Mouse (Mus musculus) intestine, embryonic 16.5 days (tissue): ENCODE measurements around the gene Adap2. TPM values are rescaled to one million over a fixed set of nuclear protein-coding genes. Genes with fewer than 3 reads are reported as not detected.
"Not testable (repeated sequence)": the region's sequence is repeated elsewhere in the genome, so short reads cannot be mapped to it uniquely, and the experiment has no call there.

Experiments used
- ATAC-seq: fragments of 200-750 bp; cut with Nextera tagmentation; 2 replicates; pipeline ENCODE4 v1.8.0; 2017; ENCODE audit warnings: moderate TSS enrichment, moderate library complexity
- H3K27ac ChIP-seq: fragments of 300-500 bp; sonication (generic); 2 replicates; pipeline ENCODE4 v1.5.1; 2014; ENCODE audit warnings: mild to moderate bottlenecking, low read length
- H3K27me3 ChIP-seq: fragments of 300-500 bp; sonication (generic); replicated peaks from 2 replicates; pipeline ENCODE4 v1.6.1; 2014; ENCODE audit warnings: low read length, control low read depth, mixed read lengths; ENCODE audit not compliant: control insufficient read depth, insufficient read depth
- H3K36me3 ChIP-seq: fragments of 300-500 bp; sonication (generic); 2 replicates; pipeline ENCODE4 v1.6.1; 2014; ENCODE audit warnings: low read length, control low read depth; ENCODE audit not compliant: control insufficient read depth, insufficient read depth
- H3K4me1 ChIP-seq: fragments of 300-500 bp; sonication (generic); 2 replicates; pipeline ENCODE4 v1.6.1; 2014; ENCODE audit warnings: low read length, control low read depth, mixed read lengths; ENCODE audit not compliant: control insufficient read depth, insufficient read depth
- H3K4me2 ChIP-seq: fragments of 300-500 bp; sonication (generic); 2 replicates; pipeline ENCODE4 v1.6.1; 2014; ENCODE audit warnings: low read depth, low read length, control low read depth
- H3K4me3 ChIP-seq: fragments of 300-500 bp; sonication (generic); 2 replicates; pipeline ENCODE4 v1.5.1; 2014; ENCODE audit warnings: mild to moderate bottlenecking, low read length
- H3K9ac ChIP-seq: fragments of 300-500 bp; sonication (generic); 2 replicates; pipeline ENCODE4 v1.6.1; 2014; ENCODE audit warnings: low read depth, low read length
- H3K9me3 ChIP-seq: fragments of 300-500 bp; sonication (generic); 2 replicates; pipeline ENCODE4 v1.6.1; 2016; ENCODE audit warnings: low read length, control low read depth; ENCODE audit not compliant: control insufficient read depth
- WGBS: fragments of 180-500 bp; shearing (Covaris S2); extraction: QIAGEN DNeasy Blood & Tissue Kit; methylation state at CpG from one replicate; pipeline ENCODE4 v1.1.7; 2014; 5-methylcytosine and 5-hydroxymethylcytosine counted together
- polyA plus RNA-seq: library from polyadenylated mRNA; unstranded; fragments of >200 nt; fragmentation: Nextera tagmentation; extraction: Ambion mirVana; gene quantifications from 2 replicates; pipeline ENCODE4 v1.2.1, GENCODE M21; 2015

The Adap2 gene
- polyA plus RNA-seq, 1 experiment from 2014 or later, result 4.9 TPM

DNA sequence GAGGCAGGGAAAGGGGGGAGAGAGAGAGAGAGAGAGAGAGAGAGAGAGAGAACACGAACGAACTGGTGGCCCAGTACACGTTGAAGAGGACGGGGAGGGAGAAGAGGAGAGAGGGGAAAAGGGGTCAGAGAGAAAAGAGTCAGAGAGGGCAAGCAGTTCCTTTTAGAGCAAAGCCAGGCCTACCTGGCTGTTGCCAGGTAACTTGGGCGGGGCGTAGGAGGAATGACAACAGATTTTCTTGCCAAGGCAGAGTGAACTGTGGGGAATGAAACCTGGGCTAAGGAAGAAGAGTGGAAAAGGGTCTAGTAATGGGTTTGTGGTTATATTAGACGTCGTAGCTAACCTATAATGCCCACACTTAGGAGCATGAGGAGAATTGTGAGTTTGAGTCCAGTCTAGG is 11.0 kb upstream of the Adap2 start:
- H3K4me1 ChIP-seq, result peaks cover 23% of the 10 kb centered on the region
- H3K36me3 ChIP-seq, result no peaks in the 10 kb centered on the region
- no peak overlapping the region for H3K27ac ChIP-seq
- H3K9ac ChIP-seq, result peak overlapping the region; percentile 84; the same call in 1 of the 2 replicates
- ATAC-seq, result no peak
- peak overlapping the region; percentile 75 for H3K4me2 ChIP-seq
- H3K27me3 ChIP-seq, result no peaks in the 10 kb centered on the region
- no peak overlapping the region; the same call in 1 of the 2 replicates for H3K4me3 ChIP-seq
- no peaks in the 10 kb centered on the region for H3K9me3 ChIP-seq
- WGBS, result 38% methylated on average over 8 of the region's 8 CpGs

DNA sequence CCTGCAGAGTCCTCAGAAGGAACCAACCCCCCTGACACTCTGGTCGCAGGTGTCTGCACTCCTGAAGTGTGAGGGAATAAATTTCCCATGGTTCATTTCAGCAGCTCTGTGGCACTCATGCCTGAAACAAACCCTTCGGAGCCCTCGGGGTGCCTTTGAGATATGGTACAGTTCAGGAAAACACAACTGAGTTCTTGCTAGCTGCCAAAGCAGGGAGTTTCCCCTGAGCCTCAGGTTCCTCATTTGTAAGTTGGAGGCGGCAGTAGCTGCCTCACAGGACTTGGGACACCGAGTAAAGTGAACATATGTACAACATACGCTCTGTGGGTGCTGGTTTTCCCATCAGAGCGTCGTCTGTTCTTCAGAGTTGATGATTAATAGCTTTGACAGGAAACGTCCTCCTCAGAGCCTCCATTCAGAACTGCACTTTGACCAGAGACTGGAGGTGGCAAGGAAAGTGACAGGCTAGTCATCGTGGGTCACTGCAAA is 8.1 kb upstream of the Adap2 start:
- Histone ChIP-seq H3K4me3 (no peak overlapping the region), H3K27me3 (no peaks in the 10 kb centered on the region), H3K4me1 (peaks cover 18% of the 10 kb centered on the region), H3K9ac (peak overlapping the region; percentile 39; the same call in 1 of the 2 replicates), H3K36me3 (no peaks in the 10 kb centered on the region), H3K27ac (peak overlapping the region; percentile 93), H3K9me3 (no peaks in the 10 kb centered on the region), H3K4me2 (peak overlapping the region; percentile 32)
- ATAC-seq, result peak; percentile 71
- WGBS, result 37% methylated on average over 10 of the region's 10 CpGs

DNA sequence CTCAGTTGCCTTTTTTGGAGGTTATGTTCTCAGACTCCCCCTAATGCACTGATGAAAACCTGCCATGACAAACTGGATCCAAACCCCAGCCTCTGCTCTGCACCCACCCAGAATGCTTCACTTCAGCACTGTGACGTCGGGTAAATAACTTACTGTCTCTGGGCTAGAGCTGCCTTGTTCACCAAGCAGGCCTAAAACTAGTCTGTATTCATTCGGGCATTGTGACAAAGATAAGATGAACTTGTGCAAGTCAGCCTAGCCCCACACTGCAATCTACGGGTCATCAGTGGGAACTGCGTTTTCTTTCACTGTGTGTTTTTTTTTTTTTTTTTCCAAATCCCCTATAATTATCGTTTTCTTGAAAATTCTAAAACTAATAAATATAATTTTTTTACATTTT is 6.2 kb upstream of the Adap2 start:
- H3K4me1 ChIP-seq, result peaks cover 11% of the 10 kb centered on the region
- H3K9ac ChIP-seq, result no peak overlapping the region
- ATAC-seq, result no peak
- H3K36me3 ChIP-seq, result no peaks in the 10 kb centered on the region
- H3K4me2 ChIP-seq, result no peak overlapping the region
- no peaks in the 10 kb centered on the region for H3K27me3 ChIP-seq
- no peaks in the 10 kb centered on the region for H3K9me3 ChIP-seq
- no peak overlapping the region for H3K27ac ChIP-seq
- H3K4me3 ChIP-seq, result no peak overlapping the region
- WGBS, result 61% methylated on average over 6 of the region's 6 CpGs

DNA sequence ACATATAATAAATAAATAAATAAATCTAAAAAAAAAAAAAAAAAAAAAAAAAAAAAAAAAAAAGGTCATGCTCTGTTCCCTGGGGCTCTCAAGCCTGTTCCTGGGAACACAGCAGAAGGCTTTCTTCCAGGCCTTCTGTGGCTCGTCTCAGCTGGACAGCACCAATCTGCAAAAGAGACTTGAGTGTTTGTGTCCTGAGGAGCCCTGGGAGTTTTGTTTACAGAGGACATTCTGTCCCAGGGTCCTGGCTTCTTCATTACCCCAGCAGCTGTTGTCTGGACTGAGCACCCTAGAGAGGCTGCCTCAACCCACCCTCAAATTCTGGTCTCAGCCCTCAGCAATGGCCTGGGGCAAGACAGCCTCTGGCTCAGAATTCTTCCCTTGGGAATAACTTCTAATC is 5.6 kb upstream of the Adap2 start:
- Histone ChIP-seq H3K27ac (no peak overlapping the region), H3K36me3 (no peaks in the 10 kb centered on the region), H3K4me2 (no peak overlapping the region), H3K27me3 (no peaks in the 10 kb centered on the region), H3K9me3 (no peaks in the 10 kb centered on the region), H3K9ac (no peak overlapping the region), H3K4me3 (no peak overlapping the region), H3K4me1 (peaks cover 6% of the 10 kb centered on the region)
- 27% methylated on average over 1 of the region's 1 CpGs for WGBS
- peak; percentile 26; the same call in 1 of the 2 replicates for ATAC-seq

DNA sequence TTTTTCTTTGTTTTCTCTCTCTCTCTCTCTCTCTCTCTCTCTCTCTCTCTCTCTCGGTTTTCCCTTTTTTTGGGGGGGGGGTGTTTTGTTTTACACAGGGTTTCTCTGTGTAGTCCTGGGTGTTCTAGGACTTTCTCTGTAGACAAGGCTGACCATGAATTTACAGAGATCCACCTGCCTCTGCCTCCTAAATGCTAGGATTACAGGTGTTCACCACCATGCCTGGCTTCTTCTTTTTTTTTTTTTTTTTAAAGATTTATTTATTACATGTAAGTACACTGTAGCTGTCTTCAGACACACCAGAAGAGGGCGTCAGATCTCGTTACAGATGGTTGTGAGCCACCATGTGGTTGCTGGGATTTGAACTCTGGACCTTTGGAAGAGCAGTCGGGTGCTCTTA is 4.9 kb upstream of the Adap2 start:
- H3K9me3 ChIP-seq, H3K27me3 ChIP-seq, H3K4me1 ChIP-seq, H3K4me2 ChIP-seq, H3K27ac ChIP-seq, H3K9ac ChIP-seq, H3K4me3 ChIP-seq, H3K36me3 ChIP-seq, ATAC-seq: not testable (repeated sequence)
- 63% methylated on average over 1 of the region's 4 CpGs for WGBS

DNA sequence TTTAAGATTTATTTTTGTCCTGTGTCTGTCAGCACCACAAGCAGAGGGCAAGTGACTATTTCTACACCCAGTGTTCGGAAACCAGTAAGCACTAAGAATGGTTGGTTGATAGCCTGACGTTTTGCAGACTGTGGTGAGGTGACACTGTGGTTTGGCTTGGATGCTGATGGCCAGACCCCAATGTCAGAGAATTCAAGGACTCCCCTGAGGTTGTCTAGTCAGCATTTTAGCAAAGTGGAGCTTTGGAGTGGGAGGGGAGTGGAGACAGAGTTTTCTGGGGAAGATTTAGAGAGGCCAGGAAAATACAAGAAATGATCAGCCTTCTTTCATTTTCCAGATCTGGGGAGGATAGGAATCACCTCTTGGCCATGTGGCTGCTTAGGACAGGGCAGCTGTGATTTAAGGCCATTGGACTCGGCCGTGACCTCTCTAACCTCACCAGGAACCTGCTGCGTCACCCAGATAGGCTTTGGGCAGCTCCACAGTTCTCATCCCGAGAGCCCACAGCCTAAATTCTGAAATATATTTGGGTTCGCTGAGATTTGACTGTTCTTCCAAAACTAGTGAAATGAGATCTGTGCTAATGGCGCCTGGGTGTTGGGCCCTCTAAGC is 4.4 kb upstream of the Adap2 start:
- Histone ChIP-seq H3K27ac (no peak overlapping the region), H3K27me3 (peaks cover 5% of the 10 kb centered on the region), H3K36me3 (no peaks in the 10 kb centered on the region), H3K4me2 (no peak overlapping the region), H3K9ac (no peak overlapping the region), H3K4me3 (no peak overlapping the region), H3K9me3 (no peaks in the 10 kb centered on the region), H3K4me1 (peaks cover 12% of the 10 kb centered on the region)
- ATAC-seq, result no peak
- 80% methylated on average over 8 of the region's 8 CpGs for WGBS

DNA sequence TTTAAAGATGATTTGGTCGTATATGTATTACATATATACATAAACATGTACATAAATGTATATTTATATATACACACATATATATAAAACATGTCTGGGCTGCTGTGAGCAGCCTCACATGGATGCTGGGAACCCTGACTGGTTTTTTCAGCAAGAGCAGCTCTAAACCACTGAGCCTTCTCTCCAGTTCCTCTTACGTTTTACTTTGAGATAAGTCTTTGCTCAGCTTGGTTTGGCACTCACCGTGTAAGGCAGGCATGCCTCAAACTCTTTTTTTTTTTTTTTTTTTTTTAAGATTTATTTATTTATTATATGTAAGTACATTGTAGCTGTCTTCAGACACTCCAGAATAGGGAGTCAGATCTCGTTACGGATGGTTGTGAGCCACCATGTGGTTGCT is 3.3 kb upstream of the Adap2 start:
- H3K9me3 ChIP-seq, result no peaks in the 10 kb centered on the region
- peaks cover 9% of the 10 kb centered on the region for H3K4me1 ChIP-seq
- 65% methylated on average over 5 of the region's 5 CpGs for WGBS
- no peak overlapping the region for H3K27ac ChIP-seq
- no peak for ATAC-seq
- H3K27me3 ChIP-seq, result peaks cover 13% of the 10 kb centered on the region
- no peak overlapping the region for H3K4me3 ChIP-seq
- no peaks in the 10 kb centered on the region for H3K36me3 ChIP-seq
- H3K4me2 ChIP-seq, result no peak overlapping the region
- H3K9ac ChIP-seq, result no peak overlapping the region

DNA sequence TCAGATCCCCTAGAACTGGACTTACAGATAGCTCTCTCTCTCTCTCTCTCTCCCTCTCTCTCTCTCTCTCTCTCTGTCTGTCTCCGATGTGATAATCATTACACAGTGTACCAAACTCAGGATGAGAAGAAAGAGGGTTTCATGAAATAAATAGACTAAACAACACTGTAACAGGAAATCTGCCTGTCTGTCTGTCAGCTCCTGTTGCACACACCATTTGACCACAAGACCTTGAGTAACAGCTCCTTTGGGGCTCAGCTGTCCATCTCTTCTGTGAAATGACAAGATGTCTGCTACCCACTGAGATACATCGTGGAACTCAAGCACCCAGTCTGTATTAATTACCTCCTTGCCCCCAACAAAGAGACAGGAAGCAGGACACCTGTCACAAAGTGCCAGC is 2.4 kb upstream of the Adap2 start:
- no peaks in the 10 kb centered on the region for H3K9me3 ChIP-seq
- no peak overlapping the region for H3K4me2 ChIP-seq
- no peaks in the 10 kb centered on the region for H3K36me3 ChIP-seq
- no peak for ATAC-seq
- H3K27me3 ChIP-seq, result peaks cover 15% of the 10 kb centered on the region
- peaks cover 7% of the 10 kb centered on the region for H3K4me1 ChIP-seq
- H3K27ac ChIP-seq, result no peak overlapping the region
- H3K4me3 ChIP-seq, result no peak overlapping the region
- H3K9ac ChIP-seq, result no peak overlapping the region
- whole genome bisulfite sequencing, result 71% methylated on average over 2 of the region's 2 CpGs

DNA sequence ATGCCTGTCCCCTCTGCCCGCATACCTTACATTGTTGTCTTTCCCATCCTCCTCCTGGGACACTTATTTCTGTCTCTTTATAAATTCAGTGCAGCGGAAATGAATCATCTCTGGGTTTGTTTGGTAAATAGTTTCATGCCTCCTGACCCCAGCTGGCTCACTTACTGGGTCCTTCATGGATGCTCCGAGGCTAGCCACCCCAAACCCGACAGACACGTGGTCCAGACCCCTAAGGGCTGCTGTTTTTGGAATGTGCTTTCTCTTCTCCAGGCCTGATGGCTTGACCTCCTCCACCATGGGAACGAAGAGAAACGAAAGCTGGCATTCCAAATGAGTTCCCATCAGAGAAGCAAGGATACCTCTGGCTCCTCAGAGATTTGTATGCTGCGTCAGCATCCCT is 1.5 kb upstream of the Adap2 start:
- H3K9ac ChIP-seq, result no peak overlapping the region
- H3K9me3 ChIP-seq, result no peaks in the 10 kb centered on the region
- no peak overlapping the region for H3K4me2 ChIP-seq
- no peaks in the 10 kb centered on the region for H3K36me3 ChIP-seq
- H3K4me1 ChIP-seq, result peaks cover 7% of the 10 kb centered on the region
- WGBS, result 58% methylated on average over 8 of the region's 8 CpGs
- peaks cover 15% of the 10 kb centered on the region for H3K27me3 ChIP-seq
- no peak overlapping the region for H3K4me3 ChIP-seq
- no peak for ATAC-seq
- no peak overlapping the region for H3K27ac ChIP-seq

DNA sequence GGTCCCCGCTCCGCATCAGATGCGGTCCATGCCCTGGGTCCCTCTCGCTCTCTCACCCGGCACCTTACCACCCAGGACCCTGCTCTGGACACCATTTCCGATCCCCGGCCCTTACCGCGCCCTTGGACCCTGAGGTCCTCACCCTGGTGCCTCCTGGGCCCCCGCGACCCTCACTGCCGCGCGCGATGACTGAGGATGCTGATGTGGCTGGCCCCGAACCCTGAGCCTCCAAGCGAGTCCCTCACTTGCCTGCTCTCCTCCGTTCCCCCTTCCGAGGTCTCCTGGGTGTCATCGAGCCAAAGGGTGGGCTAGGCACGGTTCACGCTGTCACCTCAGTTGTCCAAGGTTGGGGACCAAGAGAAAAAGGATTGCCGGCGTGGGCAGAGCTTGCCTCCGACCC is 596 bp downstream of the Adap2 start:
- no peaks in the 10 kb centered on the region for H3K9me3 ChIP-seq
- H3K4me2 ChIP-seq, result peak overlapping the region; percentile 88
- peaks cover 15% of the 10 kb centered on the region for H3K27me3 ChIP-seq
- no peak overlapping the region for H3K27ac ChIP-seq
- peak overlapping the region; percentile 77 for H3K9ac ChIP-seq
- no peak for ATAC-seq
- H3K36me3 ChIP-seq, result no peaks in the 10 kb centered on the region
- peak overlapping the region; percentile 69 for H3K4me3 ChIP-seq
- WGBS, result 30% methylated on average over 25 of the region's 25 CpGs
- peaks cover 7% of the 10 kb centered on the region for H3K4me1 ChIP-seq
